Mouse (Mus musculus) cerebellum, postnatal 4 days (tissue): ENCODE results near the gene Nelfcd.

Experiments used
- DNase-seq, 2 experiments: peaks; one replicate each; pipeline ENCODE4 v3.0.0; 2022; ENCODE audit warnings: low spot score in 2 of 2, mixed read lengths in 1 of 2

Nelfcd gene

DNA sequence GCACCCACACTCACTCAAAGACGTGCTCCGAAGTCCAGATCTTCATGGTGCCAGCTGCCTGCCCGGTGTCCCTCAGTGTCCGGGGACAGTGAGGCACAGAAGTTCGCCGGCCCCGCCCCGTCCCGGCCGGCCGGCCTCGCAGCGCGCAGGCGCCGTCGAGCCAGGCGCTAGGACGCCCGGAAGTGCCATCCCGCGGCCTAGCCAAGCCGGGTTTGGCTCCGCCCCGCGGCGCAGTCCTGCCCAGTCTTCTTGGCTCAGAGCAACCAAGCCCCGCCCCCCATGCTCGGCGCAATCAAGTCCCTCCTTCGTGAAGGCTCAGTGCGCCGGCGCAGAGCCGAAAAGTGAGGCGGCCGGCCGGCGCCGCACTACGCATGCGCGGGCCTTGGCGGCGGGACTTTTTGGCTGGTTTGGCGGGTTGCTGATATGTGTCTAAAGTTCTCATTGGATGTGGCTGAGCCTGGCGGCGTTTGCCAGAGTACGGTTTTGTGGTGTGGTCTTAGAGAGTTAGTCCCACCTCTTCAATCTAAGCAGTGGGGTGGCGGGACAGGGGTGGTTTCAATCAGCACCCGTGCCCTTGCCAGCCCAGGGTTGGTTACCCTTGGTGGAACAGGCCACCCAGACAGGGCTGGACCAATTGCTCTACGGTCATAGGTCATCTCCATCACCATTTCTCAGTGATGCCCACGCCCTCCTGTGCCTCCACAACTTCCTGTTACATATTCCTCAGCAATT is 57.4 kb downstream of the Nelfcd start, which contains the start of gene Prelid3b:
TSS of gene Prelid3b (minus strand) at position 264 of the 732 bp plus-strand sequence.
- DNase-seq, result peak; percentile 99

DNA sequence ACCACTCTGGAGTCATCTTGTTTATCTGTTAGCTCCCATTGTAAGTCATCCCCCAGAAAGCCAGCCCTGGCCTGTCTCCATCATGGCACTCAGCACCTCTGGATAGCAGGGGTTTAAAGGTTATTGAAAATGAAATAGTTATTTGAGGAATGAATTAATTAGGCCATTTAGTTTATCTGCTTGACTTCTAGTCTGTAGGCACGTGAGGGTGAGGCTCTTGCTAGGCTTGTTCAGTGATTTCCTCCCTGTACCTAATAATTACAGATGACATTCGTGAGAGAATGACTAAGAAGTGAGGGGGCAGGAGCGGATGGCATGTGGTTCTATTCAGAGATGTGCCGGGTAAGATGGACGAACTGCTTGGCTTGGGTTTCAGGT is 57.9 kb downstream of the Nelfcd start:
- no peak for DNase-seq
